Mouse (Mus musculus) ES-Bruce4 (cell line): ENCODE data around the gene Olfr527. TPM values are rescaled to one million over a fixed set of nuclear protein-coding genes. Genes with fewer than 3 reads are reported as not detected.

Source experiments
- H3K27ac ChIP-seq: 2 replicates; pipeline ENCODE4 v1.5.1; 2012; ENCODE audit warnings: low read length, inconsistent platforms; ENCODE audit not compliant: insufficient read depth
- H3K27me3 ChIP-seq: 2 replicates; pipeline ENCODE4 v1.6.1; 2012; ENCODE audit warnings: mild to moderate bottlenecking, low read length, inconsistent platforms; ENCODE audit not compliant: control insufficient read depth, poor library complexity, insufficient read depth, severe bottlenecking
- H3K36me3 ChIP-seq: 2 replicates; pipeline ENCODE4 v1.6.1; 2012; ENCODE audit warnings: inconsistent platforms, mild to moderate bottlenecking, low read length, moderate library complexity; ENCODE audit not compliant: control insufficient read depth, poor library complexity, insufficient read depth, severe bottlenecking
- H3K4me1 ChIP-seq: one replicate; pipeline ENCODE4 v1.8.1; 2011; ENCODE audit warnings: low read length; ENCODE audit not compliant: control insufficient read depth, insufficient read depth
- H3K4me3 ChIP-seq: 2 replicates; pipeline ENCODE4 v1.5.1; 2011; ENCODE audit warnings: low read depth, mild to moderate bottlenecking, low read length
- H3K9ac ChIP-seq: 2 replicates; pipeline ENCODE4 v1.6.1; 2012; ENCODE audit warnings: low read depth, mild to moderate bottlenecking, inconsistent platforms; ENCODE audit not compliant: poor library complexity, severe bottlenecking
- H3K9me3 ChIP-seq: replicated peaks from 2 replicates; pipeline ENCODE4 v1.6.1; 2012; ENCODE audit warnings: mild to moderate bottlenecking, low read length, inconsistent platforms; ENCODE audit not compliant: control insufficient read depth, poor library complexity, insufficient read depth, severe bottlenecking
- CTCF ChIP-seq: IDR thresholded peaks from one replicate; pipeline ENCODE4 v1.8.1; 2011; ENCODE audit warnings: low read depth, low read length
- EP300 ChIP-seq: IDR thresholded peaks from 2 replicates; pipeline ENCODE4 v1.6.1; 2011; ENCODE audit warnings: low read depth, low read length; ENCODE audit not compliant: insufficient read depth
- POLR2A ChIP-seq: IDR thresholded peaks from one replicate; pipeline ENCODE4 v1.8.1; 2011; ENCODE audit warnings: low read length; ENCODE audit not compliant: insufficient read depth
- polyA plus RNA-seq: library from polyadenylated mRNA; stranded (reverse); fragments of >200 nt; gene quantifications from 2 replicates; pipeline ENCODE4 v1.2.4, GENCODE M21; 2011; ENCODE audit warnings: low read depth; ENCODE audit not compliant: missing spikeins, insufficient read depth, insufficient read length

Olfr527 gene
- polyA plus RNA-seq, 1 experiment: not detected

DNA sequence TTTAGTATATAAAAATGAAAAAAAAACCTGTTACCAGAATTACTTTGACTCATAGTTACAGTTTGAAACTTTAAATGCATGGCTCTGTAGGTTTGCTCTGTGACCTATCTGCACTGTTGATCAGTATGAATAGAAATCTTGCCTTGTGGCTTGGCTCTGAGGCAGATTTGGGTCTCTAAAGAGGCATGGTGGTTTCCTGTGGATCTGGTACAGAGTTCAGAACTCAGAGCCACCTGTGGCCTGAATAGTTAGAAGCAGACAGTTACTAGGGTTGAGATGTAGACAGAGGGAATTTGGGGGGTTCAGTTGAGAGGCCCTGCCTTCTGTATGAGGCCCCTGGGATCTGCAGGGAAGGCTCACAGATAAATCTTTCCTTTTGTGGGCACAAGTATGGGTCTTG is 12.7 kb upstream of the Olfr527 start:
- Histone ChIP-seq H3K4me1 (no peaks in the 10 kb centered on the region), H3K9ac (no peak overlapping the region), H3K36me3 (no peaks in the 10 kb centered on the region), H3K9me3 (no peaks in the 10 kb centered on the region), H3K27me3 (no peaks in the 10 kb centered on the region), H3K4me3 (no peak overlapping the region), H3K27ac (no peak overlapping the region)
- no peak for TF ChIP-seq CTCF
- TF ChIP-seq POLR2A: no peak
- TF ChIP-seq EP300: no peak

DNA sequence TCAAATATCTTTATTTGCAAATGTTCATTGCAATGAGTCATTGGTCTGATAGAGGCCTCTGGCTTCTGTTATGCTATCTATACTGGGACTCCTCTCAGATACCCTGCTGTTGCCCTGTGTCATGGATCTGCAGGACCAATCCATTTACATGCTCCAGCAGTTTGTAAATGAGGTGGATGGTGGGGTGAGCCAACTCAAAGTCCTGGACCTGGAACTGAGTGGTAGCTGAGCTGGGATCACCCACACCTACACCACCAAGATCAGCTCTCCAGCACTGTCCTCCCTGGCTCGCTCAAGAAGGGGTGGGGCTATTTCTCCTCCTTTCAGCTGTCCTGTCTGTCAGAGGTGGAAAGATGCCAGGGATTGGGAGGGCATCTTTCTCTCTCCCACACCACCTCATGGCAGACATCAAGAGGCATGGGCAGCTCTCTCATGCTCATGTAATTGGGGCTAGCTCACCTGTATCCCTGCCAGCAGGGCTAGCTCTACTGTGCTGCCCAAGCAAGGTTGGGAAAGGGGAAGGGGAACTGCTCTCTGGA is 4.0 kb upstream of the Olfr527 start:
- Histone ChIP-seq H3K9ac (no peak overlapping the region), H3K9me3 (no peaks in the 10 kb centered on the region), H3K4me3 (no peak overlapping the region), H3K27ac (no peak overlapping the region), H3K36me3 (no peaks in the 10 kb centered on the region), H3K4me1 (no peaks in the 10 kb centered on the region), H3K27me3 (no peaks in the 10 kb centered on the region)
- no peak for TF ChIP-seq CTCF
- TF ChIP-seq EP300: no peak
- TF ChIP-seq POLR2A: no peak

DNA sequence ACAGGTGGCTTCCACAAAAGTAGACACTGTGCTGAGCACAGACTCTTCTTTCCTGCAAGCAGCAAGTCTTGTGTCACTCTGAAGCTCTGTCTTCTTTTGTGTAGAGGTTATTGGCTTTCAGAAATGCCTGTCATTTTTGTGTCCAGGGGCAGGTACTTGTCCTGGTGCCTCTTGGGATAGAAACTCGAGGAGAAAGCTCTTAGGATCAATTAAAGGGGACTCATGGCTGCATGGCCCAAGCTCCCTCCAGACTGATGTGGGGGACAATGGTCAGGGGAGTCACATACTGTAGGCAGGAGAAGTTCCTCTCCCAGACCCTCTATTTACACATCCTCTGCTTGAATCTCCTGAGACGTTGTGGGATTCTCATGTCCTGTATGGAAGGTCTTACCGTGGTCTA is 27.8 kb downstream of the Olfr527 start, which contains the start of gene Olfr60:
Olfr60 (minus strand) TSS at position 101 of the 400 bp plus-strand sequence.
- no peaks in the 10 kb centered on the region for H3K27me3 ChIP-seq
- H3K4me1 ChIP-seq: no peaks in the 10 kb centered on the region
- no peak within 1 kb of the TSS for H3K27ac ChIP-seq
- no peak within 1 kb of the TSS for H3K9ac ChIP-seq
- no peak within 1 kb of the TSS for H3K4me3 ChIP-seq
- H3K36me3 ChIP-seq: no peaks in the 10 kb centered on the region
- TF ChIP-seq CTCF (no peak), EP300 (no peak), POLR2A (no peak)
- no peaks in the 10 kb centered on the region for H3K9me3 ChIP-seq

DNA sequence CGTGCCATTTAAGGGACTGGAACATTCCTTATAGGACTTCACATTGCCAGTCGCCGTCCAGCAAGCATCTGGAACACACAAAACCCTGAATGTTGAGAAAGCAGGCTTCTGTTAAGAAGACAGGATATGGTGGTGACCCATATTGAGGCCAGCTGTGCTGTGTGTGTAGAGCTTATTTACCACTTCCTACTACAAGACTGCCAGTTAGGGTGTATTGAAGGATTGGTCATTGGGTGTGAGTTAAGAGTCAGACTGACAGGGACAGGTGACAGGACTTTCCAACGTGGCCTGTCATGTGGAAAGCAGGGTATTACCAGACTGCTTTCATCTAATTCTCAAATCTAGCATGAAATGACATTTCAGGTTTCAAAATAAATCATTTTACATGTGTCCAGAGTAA is 40.5 kb downstream of the Olfr527 start:
- Histone ChIP-seq H3K36me3 (no peaks in the 10 kb centered on the region), H3K4me3 (no peak overlapping the region), H3K9me3 (no peaks in the 10 kb centered on the region), H3K9ac (no peak overlapping the region), H3K4me1 (no peaks in the 10 kb centered on the region), H3K27me3 (no peaks in the 10 kb centered on the region), H3K27ac (no peak overlapping the region)
- TF ChIP-seq CTCF (no peak), EP300 (no peak), POLR2A (no peak)

DNA sequence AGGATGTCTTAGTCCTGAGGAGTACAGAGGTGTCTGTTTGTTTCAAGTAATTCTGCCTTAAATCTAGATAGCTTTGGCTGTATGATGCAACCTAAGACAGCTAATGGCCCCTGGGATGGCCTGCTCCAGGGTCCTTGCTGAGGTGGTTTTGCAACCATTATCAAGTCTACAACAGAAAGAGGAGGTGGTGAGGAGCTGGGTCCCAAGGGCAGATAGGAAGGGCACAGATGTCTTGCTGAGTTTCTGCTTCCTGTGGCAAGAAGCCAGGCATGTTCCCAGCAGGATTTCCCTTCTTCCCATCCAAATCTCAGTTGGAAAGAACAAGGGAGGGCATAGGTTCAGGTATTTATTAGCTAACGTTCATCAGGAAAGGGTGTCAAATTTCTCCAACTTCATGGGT is 42.4 kb downstream of the Olfr527 start, which contains the start of gene Olfr530:
Olfr530 (minus strand) TSS at position 101 of the 400 bp plus-strand sequence.
- no peaks in the 10 kb centered on the region for H3K27me3 ChIP-seq
- H3K27ac ChIP-seq: no peak within 1 kb of the TSS
- no peak within 1 kb of the TSS for H3K9ac ChIP-seq
- H3K36me3 ChIP-seq: no peaks in the 10 kb centered on the region
- no peak for TF ChIP-seq CTCF
- no peak for TF ChIP-seq POLR2A
- TF ChIP-seq EP300: no peak
- H3K4me3 ChIP-seq: no peak within 1 kb of the TSS
- H3K9me3 ChIP-seq: no peaks in the 10 kb centered on the region
- H3K4me1 ChIP-seq: no peaks in the 10 kb centered on the region

DNA sequence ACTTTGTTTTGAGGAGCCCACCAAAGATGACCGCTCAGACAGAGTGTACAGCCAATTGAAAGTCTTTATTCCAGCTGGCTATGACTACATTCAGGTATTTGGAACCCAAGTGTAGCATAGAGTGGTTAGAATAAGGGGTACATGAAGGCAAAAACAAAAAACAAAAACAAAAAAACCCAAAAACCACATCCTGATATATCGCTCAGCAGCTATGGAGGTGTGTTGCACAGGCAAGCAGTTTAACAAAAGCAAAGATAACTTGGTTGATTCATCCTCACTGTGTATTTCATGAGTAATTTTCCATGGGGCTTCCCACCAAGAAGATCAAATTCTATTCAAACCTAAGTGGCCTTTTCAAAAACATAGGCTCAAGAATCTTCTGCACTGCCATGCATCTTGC is 43.1 kb downstream of the Olfr527 start:
- no peaks in the 10 kb centered on the region for H3K4me1 ChIP-seq
- no peak overlapping the region for H3K9ac ChIP-seq
- H3K36me3 ChIP-seq: no peaks in the 10 kb centered on the region
- H3K4me3 ChIP-seq: no peak overlapping the region
- H3K27me3 ChIP-seq: no peaks in the 10 kb centered on the region
- no peaks in the 10 kb centered on the region for H3K9me3 ChIP-seq
- H3K27ac ChIP-seq: no peak overlapping the region
- TF ChIP-seq CTCF: no peak
- TF ChIP-seq EP300: no peak
- no peak for TF ChIP-seq POLR2A

Other genes starting within 250 kb of the Olfr527 start
- gene Prap1, start 240.6 kb upstream of the Olfr527 start, polyA plus RNA-seq: not detected in 2 replicates
- 24.1 and 30.6 TPM in 2 replicates for gene Fuom, start 231.6 kb upstream of the Olfr527 start, polyA plus RNA-seq
- gene Paox, start 218.2 kb upstream of the Olfr527 start, polyA plus RNA-seq: 19.6 and 21.4 TPM in 2 replicates
- 107 and 109 TPM in 2 replicates for gene Echs1, start 217.5 kb upstream of the Olfr527 start, polyA plus RNA-seq
- gene Mtg1, start 196.5 kb upstream of the Olfr527 start, polyA plus RNA-seq: 43.2 and 44.0 TPM in 2 replicates
- 0.24 TPM in 1 of 2 replicates, not detected in the other for gene Sprn, start 179.1 kb upstream of the Olfr527 start, polyA plus RNA-seq
- not detected in 2 replicates for gene Olfr522, start 169.3 kb upstream of the Olfr527 start, polyA plus RNA-seq
- gene Olfr523, start 160.8 kb upstream of the Olfr527 start, polyA plus RNA-seq: not detected in 2 replicates
- gene Olfr524, start 128.1 kb upstream of the Olfr527 start, polyA plus RNA-seq: not detected in 2 replicates
- gene Cd163l1, start 115.8 kb upstream of the Olfr527 start, polyA plus RNA-seq: not detected in 2 replicates
- not detected in 2 replicates for gene 5830411N06Rik, start 86.7 kb upstream of the Olfr527 start, polyA plus RNA-seq
- gene Olfr525, start 13.2 kb upstream of the Olfr527 start, polyA plus RNA-seq: not detected in 2 replicates
- not detected in 2 replicates for gene Olfr60, start 27.7 kb downstream of the Olfr527 start, polyA plus RNA-seq
- not detected in 2 replicates for gene Olfr530, start 42.3 kb downstream of the Olfr527 start, polyA plus RNA-seq
- gene Olfr531, start 68.9 kb downstream of the Olfr527 start, polyA plus RNA-seq: not detected in 2 replicates
- not detected in 2 replicates for gene Olfr532, start 87.6 kb downstream of the Olfr527 start, polyA plus RNA-seq
- not detected in 2 replicates for gene Olfr533, start 129.4 kb downstream of the Olfr527 start, polyA plus RNA-seq
- not detected in 2 replicates for gene Olfr535, start 150.2 kb downstream of the Olfr527 start, polyA plus RNA-seq
- gene Olfr536, start 173.4 kb downstream of the Olfr527 start, polyA plus RNA-seq: 0.23 TPM in 1 of 2 replicates, not detected in the other
- not detected in 2 replicates for gene Olfr538, start 233.9 kb downstream of the Olfr527 start, polyA plus RNA-seq